Mouse (Mus musculus) limb, embryonic 13.5 days (tissue): ENCODE measurements around the gene Sik3. TPM values are rescaled to one million over a fixed set of nuclear protein-coding genes. Genes with fewer than 3 reads are reported as not detected.

Experiments used
- ATAC-seq: fragments of 200-750 bp; cut with Nextera tagmentation; 2 replicates; pipeline ENCODE4 v1.8.0; 2017; ENCODE audit warnings: low read depth, moderate number of reproducible peaks, moderate TSS enrichment; ENCODE audit not compliant: low FRiP score
- H3K27ac ChIP-seq: fragments of 300-500 bp; sonication (generic); 2 replicates; pipeline ENCODE4 v1.5.1; 2015; ENCODE audit warnings: inconsistent platforms, mild to moderate bottlenecking, moderate library complexity
- H3K27me3 ChIP-seq: fragments of 300-500 bp; sonication (generic); 2 replicates; pipeline ENCODE4 v1.6.1; 2015; ENCODE audit warnings: mild to moderate bottlenecking, inconsistent platforms
- H3K36me3 ChIP-seq: fragments of 300-500 bp; sonication (generic); 2 replicates; pipeline ENCODE4 v1.6.1; 2015; ENCODE audit warnings: inconsistent platforms, mild to moderate bottlenecking, moderate library complexity
- H3K4me1 ChIP-seq: fragments of 300-500 bp; sonication (generic); 2 replicates; pipeline ENCODE4 v1.6.1; 2015; ENCODE audit warnings: inconsistent platforms
- H3K4me2 ChIP-seq: fragments of 300-500 bp; sonication (generic); replicated peaks from 2 replicates; pipeline ENCODE4 v1.6.1; 2015; ENCODE audit warnings: inconsistent platforms, mild to moderate bottlenecking, moderate library complexity
- H3K4me3 ChIP-seq: fragments of 300-500 bp; sonication (generic); 2 replicates; pipeline ENCODE4 v1.5.1; 2015; ENCODE audit warnings: moderate library complexity, mild to moderate bottlenecking, inconsistent platforms
- H3K9ac ChIP-seq: fragments of 300-500 bp; sonication (generic); 2 replicates; pipeline ENCODE4 v1.6.1; 2015; ENCODE audit warnings: mild to moderate bottlenecking, inconsistent platforms
- H3K9me3 ChIP-seq: fragments of 300-500 bp; sonication (generic); 2 replicates; pipeline ENCODE4 v1.6.1; 2016; ENCODE audit warnings: inconsistent platforms
- WGBS: fragments of 180-500 bp; shearing (Covaris S2); methylation state at CpG from one replicate; pipeline ENCODE4 v1.1.7; 2015; 5-methylcytosine and 5-hydroxymethylcytosine counted together
- polyA plus RNA-seq: library from polyadenylated mRNA; unstranded; fragments of >200 nt; fragmentation: Nextera tagmentation; extraction: Ambion mirVana; gene quantifications from 2 replicates; pipeline ENCODE4 v1.2.1, GENCODE M21; 2015

Sik3 gene
- polyA plus RNA-seq, 1 experiment from 2014 or later: 8.2 TPM

- H3K27me3 ChIP-seq: no peaks in the 10 kb centered on the region
- ATAC-seq: no peak
- H3K4me1 ChIP-seq: no peaks in the 10 kb centered on the region
- 59% methylated on average over 3 of the region's 3 CpGs for WGBS
- no peaks in the 10 kb centered on the region for H3K36me3 ChIP-seq
- no peaks in the 10 kb centered on the region for H3K9me3 ChIP-seq
- no peak overlapping the region for H3K4me3 ChIP-seq
- no peak overlapping the region for H3K4me2 ChIP-seq
- no peak overlapping the region for H3K9ac ChIP-seq
- no peak overlapping the region for H3K27ac ChIP-seq
Measured at GRCm38 (mm10) chr9:46004529-46004928, 8.1 kb upstream of the Sik3 start.

- Histone ChIP-seq H3K4me3 (no peak overlapping the region), H3K4me1 (no peaks in the 10 kb centered on the region), H3K4me2 (no peak overlapping the region), H3K36me3 (no peaks in the 10 kb centered on the region), H3K9me3 (no peaks in the 10 kb centered on the region), H3K9ac (no peak overlapping the region), H3K27ac (no peak overlapping the region), H3K27me3 (no peaks in the 10 kb centered on the region)
- ATAC-seq: no peak
- WGBS: 69% methylated on average over 5 of the region's 5 CpGs
Measured at GRCm38 (mm10) chr9:46006224-46006623, 6.4 kb upstream of the Sik3 start.

GRCm38 (mm10) chr9:46008931-46009668, 3.5 kb upstream of the Sik3 start:
- Histone ChIP-seq H3K36me3 (no peaks in the 10 kb centered on the region), H3K27me3 (no peaks in the 10 kb centered on the region), H3K9me3 (no peaks in the 10 kb centered on the region), H3K27ac (no peak overlapping the region), H3K4me3 (no peak overlapping the region), H3K9ac (no peak overlapping the region), H3K4me2 (no peak overlapping the region), H3K4me1 (peaks cover 16% of the 10 kb centered on the region)
- no peak for ATAC-seq
- WGBS: 54% methylated on average over 7 of the region's 7 CpGs

GRCm38 (mm10) chr9:46009669-46009983, 3.0 kb upstream of the Sik3 start:
- no peaks in the 10 kb centered on the region for H3K27me3 ChIP-seq
- WGBS: 57% methylated on average over 1 of the region's 1 CpGs

GRCm38 (mm10) chr9:46011094-46011970, 1.3 kb upstream of the Sik3 start:
- no peak for ATAC-seq
- no peaks in the 10 kb centered on the region for H3K36me3 ChIP-seq
- peak overlapping the region; percentile 96 for H3K4me3 ChIP-seq
- no peaks in the 10 kb centered on the region for H3K9me3 ChIP-seq
- no peaks in the 10 kb centered on the region for H3K27me3 ChIP-seq
- no peak overlapping the region for H3K9ac ChIP-seq
- H3K4me1 ChIP-seq: peaks cover 37% of the 10 kb centered on the region
- H3K27ac ChIP-seq: no peak overlapping the region
- 32% methylated on average over 3 of the region's 3 CpGs for WGBS
- H3K4me2 ChIP-seq: peak overlapping the region; percentile 86

More at GRCm38 (mm10) chr9:46009669-46009983, 3.0 kb upstream of the Sik3 start:
- no peak overlapping the region for H3K4me2 ChIP-seq
- peaks cover 21% of the 10 kb centered on the region for H3K4me1 ChIP-seq
- H3K9me3 ChIP-seq: no peaks in the 10 kb centered on the region
- ATAC-seq: no peak
- H3K27ac ChIP-seq: no peak overlapping the region
- no peak overlapping the region for H3K9ac ChIP-seq
- H3K36me3 ChIP-seq: no peaks in the 10 kb centered on the region
- H3K4me3 ChIP-seq: no peak overlapping the region

GRCm38 (mm10) chr9:46013009-46013586, 478 bp downstream of the Sik3 start:
- Histone ChIP-seq H3K4me2 (peak overlapping the region; percentile 86), H3K36me3 (no peaks in the 10 kb centered on the region), H3K27ac (peak overlapping the region; percentile 83), H3K9ac (peak overlapping the region; percentile 97), H3K9me3 (no peaks in the 10 kb centered on the region), H3K4me3 (peak overlapping the region; percentile 96), H3K27me3 (no peaks in the 10 kb centered on the region), H3K4me1 (peaks cover 41% of the 10 kb centered on the region)
- 1% methylated on average over 38 of the region's 46 CpGs for WGBS
- peak; percentile 68 for ATAC-seq

GRCm38 (mm10) chr9:46013616-46014015, 996 bp downstream of the Sik3 start:
- Histone ChIP-seq H3K27ac (peak overlapping the region; percentile 83; the same call in 1 of the 2 replicates), H3K9ac (peak overlapping the region; percentile 97), H3K4me1 (peaks cover 41% of the 10 kb centered on the region), H3K4me3 (peak overlapping the region; percentile 96), H3K9me3 (no peaks in the 10 kb centered on the region), H3K27me3 (no peaks in the 10 kb centered on the region), H3K4me2 (peak overlapping the region; percentile 86), H3K36me3 (peaks cover 4% of the 10 kb centered on the region; the same call in 1 of the 2 replicates)
- WGBS: 3% methylated on average over 5 of the region's 5 CpGs
- ATAC-seq: no peak

GRCm38 (mm10) chr9:46014251-46014681, 1.6 kb downstream of the Sik3 start:
- Histone ChIP-seq H3K9me3 (no peaks in the 10 kb centered on the region), H3K36me3 (peaks cover 10% of the 10 kb centered on the region), H3K27ac (peak overlapping the region; percentile 73; the same call in 1 of the 2 replicates), H3K4me2 (peak overlapping the region; percentile 86), H3K4me3 (peak overlapping the region; percentile 96), H3K9ac (peak overlapping the region; percentile 97), H3K4me1 (peaks cover 41% of the 10 kb centered on the region), H3K27me3 (no peaks in the 10 kb centered on the region)
- 4% methylated on average over 10 of the region's 10 CpGs for WGBS
- ATAC-seq: no peak

GRCm38 (mm10) chr9:46015081-46015551, 2.5 kb downstream of the Sik3 start:
- H3K27ac ChIP-seq: peak overlapping the region; percentile 66; the same call in 1 of the 2 replicates
- no peaks in the 10 kb centered on the region for H3K27me3 ChIP-seq
- H3K36me3 ChIP-seq: peaks cover 12% of the 10 kb centered on the region
- H3K4me3 ChIP-seq: peak overlapping the region; percentile 7; the same call in 1 of the 2 replicates
- peak overlapping the region; percentile 86 for H3K4me2 ChIP-seq
- H3K4me1 ChIP-seq: peaks cover 41% of the 10 kb centered on the region
- WGBS: 28% methylated on average over 8 of the region's 8 CpGs
- ATAC-seq: no peak
- H3K9ac ChIP-seq: no peak overlapping the region
- no peaks in the 10 kb centered on the region for H3K9me3 ChIP-seq

GRCm38 (mm10) chr9:46015831-46016230, 3.2 kb downstream of the Sik3 start:
- 38% methylated on average over 9 of the region's 9 CpGs for WGBS
- Histone ChIP-seq H3K4me1 (peaks cover 41% of the 10 kb centered on the region), H3K36me3 (peaks cover 14% of the 10 kb centered on the region), H3K4me3 (peak overlapping the region; percentile 7; the same call in 1 of the 2 replicates), H3K9me3 (no peaks in the 10 kb centered on the region), H3K4me2 (peak overlapping the region; percentile 86), H3K9ac (no peak overlapping the region), H3K27ac (no peak overlapping the region), H3K27me3 (no peaks in the 10 kb centered on the region)
- ATAC-seq: no peak

GRCm38 (mm10) chr9:46016417-46016816, 3.8 kb downstream of the Sik3 start:
- Histone ChIP-seq H3K4me3 (no peak overlapping the region), H3K9ac (no peak overlapping the region), H3K4me1 (peaks cover 41% of the 10 kb centered on the region), H3K9me3 (no peaks in the 10 kb centered on the region), H3K27ac (no peak overlapping the region), H3K27me3 (no peaks in the 10 kb centered on the region), H3K36me3 (peaks cover 19% of the 10 kb centered on the region), H3K4me2 (no peak overlapping the region)
- WGBS: 65% methylated on average over 4 of the region's 4 CpGs
- no peak for ATAC-seq

GRCm38 (mm10) chr9:46018316-46018715, 5.7 kb downstream of the Sik3 start:
- H3K27ac ChIP-seq: no peak overlapping the region
- H3K9me3 ChIP-seq: no peaks in the 10 kb centered on the region
- H3K36me3 ChIP-seq: peaks cover 21% of the 10 kb centered on the region
- H3K4me3 ChIP-seq: no peak overlapping the region
- no peak overlapping the region for H3K9ac ChIP-seq
- peaks cover 38% of the 10 kb centered on the region for H3K4me1 ChIP-seq
- H3K27me3 ChIP-seq: no peaks in the 10 kb centered on the region
- no peak overlapping the region for H3K4me2 ChIP-seq
- 86% methylated on average over 6 of the region's 6 CpGs for WGBS
- no peak for ATAC-seq
